Mouse (Mus musculus) embryonic facial prominence, embryonic 11.5 days (tissue): ENCODE data around the gene Map6d1. TPM values are rescaled to one million over a fixed set of nuclear protein-coding genes. Genes with fewer than 3 reads are reported as not detected.
A peak's percentile ranks its signal among the peaks of the same experiment; 100 is the strongest.

Experiments
- ATAC-seq: fragments of 200-750 bp; cut with Nextera tagmentation; replicated peaks from 2 replicates; pipeline ENCODE4 v1.8.0; 2017; ENCODE audit warnings: low read depth; ENCODE audit not compliant: insufficient number of reproducible peaks, low FRiP score, low TSS enrichment
- DNase-seq: peaks from one replicate; pipeline ENCODE4 v3.0.0-alpha.2; 2015; ENCODE audit warnings: low spot score
- H3K27ac ChIP-seq: fragments of 300-500 bp; sonication (generic); replicated peaks from 2 replicates; pipeline ENCODE4 v1.5.1; 2014; ENCODE audit warnings: mild to moderate bottlenecking, low read depth, low read length, control low read depth
- H3K27me3 ChIP-seq: fragments of 300-500 bp; sonication (generic); 2 replicates; pipeline ENCODE4 v1.6.1; 2014; ENCODE audit warnings: mild to moderate bottlenecking, low read length, moderate library complexity, mixed read lengths; ENCODE audit not compliant: control insufficient read depth, insufficient read depth
- H3K36me3 ChIP-seq: fragments of 300-500 bp; sonication (generic); replicated peaks from 2 replicates; pipeline ENCODE4 v1.6.1; 2014; ENCODE audit warnings: low read depth, mild to moderate bottlenecking, low read length, moderate library complexity, mixed read lengths; ENCODE audit not compliant: control insufficient read depth, insufficient read depth
- H3K4me1 ChIP-seq: fragments of 300-500 bp; sonication (generic); 2 replicates; pipeline ENCODE4 v1.6.1; 2014; ENCODE audit warnings: low read length, mixed read lengths; ENCODE audit not compliant: control insufficient read depth, insufficient read depth
- H3K4me2 ChIP-seq: fragments of 300-500 bp; sonication (generic); 2 replicates; pipeline ENCODE4 v1.6.1; 2014; ENCODE audit warnings: low read depth, mild to moderate bottlenecking, control low read depth, low read length, moderate library complexity
- H3K4me3 ChIP-seq: fragments of 300-500 bp; sonication (generic); 2 replicates; pipeline ENCODE4 v1.5.1; 2014; ENCODE audit warnings: low read depth, low read length, control low read depth
- H3K9ac ChIP-seq: fragments of 300-500 bp; sonication (generic); replicated peaks from 2 replicates; pipeline ENCODE4 v1.6.1; 2014; ENCODE audit warnings: mild to moderate bottlenecking, control low read depth, low read length
- H3K9me3 ChIP-seq: fragments of 300-500 bp; sonication (generic); replicated peaks from 2 replicates; pipeline ENCODE4 v1.6.1; 2016; ENCODE audit warnings: mild to moderate bottlenecking, low read length, inconsistent platforms, mixed read lengths; ENCODE audit not compliant: control insufficient read depth
- WGBS: fragments of 180-500 bp; shearing (Covaris S2); extraction: QIAGEN DNeasy Blood & Tissue Kit; methylation state at CpG from one replicate; pipeline ENCODE4 v1.1.7; 2014; 5-methylcytosine and 5-hydroxymethylcytosine counted together
- polyA plus RNA-seq: library from polyadenylated mRNA; unstranded; fragments of >200 nt; fragmentation: Nextera tagmentation; extraction: Ambion mirVana; gene quantifications from 2 replicates; pipeline ENCODE4 v1.2.1, GENCODE M21; 2014

Gene Map6d1
- polyA plus RNA-seq, 1 experiment from 2014 or later = 1.5 TPM

- ATAC-seq = no peak
- no peak overlapping the region for H3K4me2 ChIP-seq
- H3K36me3 ChIP-seq = no peaks in the 10 kb centered on the region
- H3K9me3 ChIP-seq = no peaks in the 10 kb centered on the region
- H3K9ac ChIP-seq = no peak overlapping the region
- H3K27ac ChIP-seq = no peak overlapping the region
- no peaks in the 10 kb centered on the region for H3K27me3 ChIP-seq
- no peak for DNase-seq
- no peaks in the 10 kb centered on the region for H3K4me1 ChIP-seq
- no peak overlapping the region for H3K4me3 ChIP-seq
Measured at GRCm38 (mm10) chr16:20247103-20247502, 5.9 kb upstream of the Map6d1 start.

GRCm38 (mm10) chr16:20238646-20239045 is 2.5 kb downstream of the Map6d1 start:
- H3K4me1 ChIP-seq = no peaks in the 10 kb centered on the region
- WGBS = 84% methylated on average over 4 of the region's 4 CpGs
- no peaks in the 10 kb centered on the region for H3K36me3 ChIP-seq
- H3K4me2 ChIP-seq = no peak overlapping the region
- no peaks in the 10 kb centered on the region for H3K9me3 ChIP-seq
- H3K27ac ChIP-seq = no peak overlapping the region
- no peak overlapping the region for H3K4me3 ChIP-seq
- no peak overlapping the region for H3K9ac ChIP-seq
- DNase-seq (no peak), ATAC-seq (no peak)
- H3K27me3 ChIP-seq = no peaks in the 10 kb centered on the region

- Histone ChIP-seq H3K4me1 (no peaks in the 10 kb centered on the region), H3K36me3 (no peaks in the 10 kb centered on the region), H3K27me3 (no peaks in the 10 kb centered on the region), H3K4me3 (no peak overlapping the region), H3K4me2 (no peak overlapping the region), H3K27ac (no peak overlapping the region), H3K9ac (no peak overlapping the region), H3K9me3 (no peaks in the 10 kb centered on the region)
- DNase-seq (no peak), ATAC-seq (peak; percentile 27; the same call in 1 of the 2 replicates)
- WGBS = 54% methylated on average over 4 of the region's 4 CpGs
Measured at GRCm38 (mm10) chr16:20237426-20237825, 3.7 kb downstream of the Map6d1 start.

DNA sequence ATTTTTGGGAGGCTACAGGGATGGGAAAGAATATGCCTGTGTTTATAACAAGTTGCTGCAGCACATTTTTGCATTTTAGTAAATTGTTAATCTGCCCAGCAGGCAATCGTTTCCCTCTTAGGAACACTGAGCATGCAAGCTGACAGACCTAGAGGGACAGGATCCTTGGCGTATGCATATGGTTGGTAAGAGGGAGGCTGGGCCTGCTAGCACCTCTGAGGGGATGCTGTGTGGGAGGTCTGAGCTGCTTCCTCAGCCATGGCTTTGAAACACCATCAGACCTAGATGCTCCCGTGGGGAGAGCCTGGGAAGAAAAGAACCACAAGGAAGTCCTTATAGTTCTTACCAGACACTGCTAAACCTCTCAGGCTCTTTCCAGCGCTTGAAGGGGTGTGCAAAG is 6.8 kb downstream of the Map6d1 start:
- H3K4me2 ChIP-seq = no peak overlapping the region
- peaks cover 4% of the 10 kb centered on the region; the same call in 1 of the 2 replicates for H3K36me3 ChIP-seq
- H3K4me3 ChIP-seq = no peak overlapping the region
- H3K27me3 ChIP-seq = no peaks in the 10 kb centered on the region
- DNase-seq (no peak), ATAC-seq (no peak)
- H3K9ac ChIP-seq = no peak overlapping the region
- H3K4me1 ChIP-seq = no peaks in the 10 kb centered on the region
- 78% methylated on average over 4 of the region's 4 CpGs for WGBS
- H3K27ac ChIP-seq = no peak overlapping the region
- H3K9me3 ChIP-seq = no peaks in the 10 kb centered on the region

DNA sequence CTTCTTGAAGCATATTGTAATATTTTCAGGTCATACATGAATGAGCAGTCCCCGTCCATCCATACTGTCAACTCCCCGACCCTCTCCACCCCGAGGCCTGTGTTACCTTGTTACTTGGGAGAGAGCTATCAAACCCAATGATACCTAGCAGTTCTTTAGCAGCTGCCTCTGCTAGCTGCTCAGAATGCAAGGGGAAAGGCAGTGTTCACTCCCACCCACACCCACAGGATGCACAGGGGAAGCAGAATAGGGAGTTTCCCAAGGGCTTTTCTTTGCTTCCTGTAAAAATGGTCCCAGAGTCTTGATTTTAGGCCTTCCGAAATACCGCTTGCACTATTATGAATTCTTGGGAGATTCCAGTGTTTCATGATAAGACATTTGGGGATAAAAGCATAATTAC is 13.0 kb downstream of the Map6d1 start:
- Histone ChIP-seq H3K27ac (no peak overlapping the region), H3K9ac (no peak overlapping the region), H3K9me3 (no peaks in the 10 kb centered on the region), H3K4me1 (no peaks in the 10 kb centered on the region), H3K27me3 (no peaks in the 10 kb centered on the region), H3K4me2 (no peak overlapping the region), H3K4me3 (no peak overlapping the region), H3K36me3 (peaks cover 15% of the 10 kb centered on the region)
- no peak for ATAC-seq
- WGBS = 89% methylated on average over 5 of the region's 5 CpGs
- no peak for DNase-seq

DNA sequence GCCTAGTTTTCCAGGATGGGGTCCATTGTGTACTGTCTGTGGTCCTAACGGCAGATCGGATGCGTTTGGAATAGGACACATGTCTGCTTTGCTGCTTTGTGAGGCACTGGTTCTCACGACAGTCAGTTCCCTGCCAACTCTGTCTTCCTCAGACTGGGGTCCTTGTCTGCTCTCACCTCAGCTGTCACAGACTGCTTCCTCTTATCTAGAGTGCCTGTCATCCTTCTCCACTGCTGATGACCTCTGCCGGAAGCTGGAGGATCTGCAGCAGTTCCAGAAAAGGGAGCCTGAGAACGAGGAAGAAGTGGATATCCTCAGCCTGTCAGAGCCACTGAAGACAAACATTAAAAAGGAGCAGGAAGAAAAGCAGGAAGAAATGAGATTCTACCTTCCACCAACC is 13.7 kb downstream of the Map6d1 start:
- Histone ChIP-seq H3K9ac (no peak overlapping the region), H3K36me3 (peaks cover 20% of the 10 kb centered on the region), H3K4me2 (no peak overlapping the region), H3K4me1 (no peaks in the 10 kb centered on the region), H3K27ac (no peak overlapping the region), H3K27me3 (no peaks in the 10 kb centered on the region), H3K9me3 (no peaks in the 10 kb centered on the region), H3K4me3 (no peak overlapping the region)
- DNase-seq = no peak
- no peak for ATAC-seq
- 87% methylated on average over 6 of the region's 6 CpGs for WGBS

DNA sequence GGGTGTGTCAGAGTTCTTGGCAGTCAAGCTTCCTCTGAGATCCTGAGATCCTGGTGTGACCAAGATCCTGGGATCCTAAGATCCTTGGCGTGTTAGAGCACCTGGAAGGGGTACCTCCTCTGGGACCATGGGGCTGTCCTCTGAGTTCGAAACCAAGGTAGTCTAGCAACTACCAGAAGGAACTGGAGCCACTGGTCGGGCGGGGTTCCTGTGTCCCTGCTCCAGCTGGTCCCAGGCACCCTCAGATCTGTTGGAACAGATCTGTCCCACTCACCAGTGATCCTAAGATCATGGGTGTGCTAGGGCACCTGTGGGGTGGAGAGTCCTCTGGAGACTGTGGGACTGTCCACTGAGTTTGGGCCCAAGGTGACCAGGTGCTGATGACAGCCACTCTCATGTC is 14.5 kb downstream of the Map6d1 start:
- DNase-seq = no peak
- Histone ChIP-seq H3K9me3 (no peaks in the 10 kb centered on the region), H3K36me3 (peaks cover 21% of the 10 kb centered on the region), H3K27me3 (no peaks in the 10 kb centered on the region), H3K4me3 (no peak overlapping the region), H3K4me2 (no peak overlapping the region), H3K4me1 (no peaks in the 10 kb centered on the region), H3K27ac (no peak overlapping the region), H3K9ac (no peak overlapping the region)
- ATAC-seq = no peak
- 93% methylated on average over 4 of the region's 4 CpGs for WGBS

DNA sequence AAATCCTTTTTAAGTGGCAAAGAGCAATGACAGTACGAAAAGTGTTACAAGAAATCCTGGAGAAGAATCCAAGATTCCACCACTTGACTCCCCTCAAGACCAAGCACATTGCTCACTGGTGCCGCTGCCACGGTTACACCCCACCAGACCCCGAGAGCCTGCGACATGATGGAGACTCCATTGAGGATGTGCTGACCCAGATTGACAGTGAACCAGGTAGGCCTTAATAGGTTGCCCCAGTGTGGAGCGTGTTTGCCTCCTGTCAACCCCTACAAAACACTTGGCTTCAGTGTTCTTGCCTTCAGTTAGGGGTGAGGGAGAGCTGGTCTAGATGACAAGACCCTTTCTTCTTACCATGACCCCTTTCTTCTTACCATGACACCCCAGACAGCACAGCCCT is 18.4 kb downstream of the Map6d1 start:
- Histone ChIP-seq H3K4me1 (no peaks in the 10 kb centered on the region), H3K9me3 (no peaks in the 10 kb centered on the region), H3K9ac (no peak overlapping the region), H3K36me3 (peaks cover 15% of the 10 kb centered on the region), H3K4me3 (no peak overlapping the region), H3K27ac (no peak overlapping the region), H3K27me3 (no peaks in the 10 kb centered on the region), H3K4me2 (no peak overlapping the region)
- DNase-seq (no peak), ATAC-seq (no peak)
- whole genome bisulfite sequencing = 97% methylated on average over 6 of the region's 6 CpGs
